Mouse (Mus musculus): ENCODE measurements around the gene Defa20.
"Not testable (repeated sequence)": the region's sequence is repeated elsewhere in the genome, so short reads cannot be mapped to it uniquely, and the experiment has no call there.

The Defa20 gene

GRCm38 (mm10) chr8:21508958-21509357 lies at the start of gene Defa20:
TSS of gene Defa20 (plus strand) at chr8:21509258.
- DNase-seq (ENCODE audit: low spot score in 2 of 2): not testable (repeated sequence)

- not testable (repeated sequence) for DNase-seq (ENCODE audit: low spot score in 2 of 2)
Observed at GRCm38 (mm10) chr8:21528732-21529131, 19.7 kb downstream of the Defa20 start, which contains the start of gene Defa32. TSS of gene Defa32 (plus strand) at chr8:21529032.

Measured in spleen, postnatal 14 days (tissue).